Mouse (Mus musculus): ENCODE measurements around the gene Slc2a4.

- peak; percentile 15; the same call in 1 of the 2 replicates for TF ChIP-seq CTCF (IDR thresholded peaks at IDR 0.05; ENCODE audit: low read depth)
- peak; percentile 80 for TF ChIP-seq EP300 (IDR thresholded peaks at IDR 0.05; ENCODE audit: low read depth)
Measured at GRCm38 (mm10) chr11:69990850-69991691, 43.1 kb upstream of the Slc2a4 start, which contains the start of gene Gabarap.
